ENCODE assay signal across 9 mouse cellular contexts in the genomic region with DNA sequence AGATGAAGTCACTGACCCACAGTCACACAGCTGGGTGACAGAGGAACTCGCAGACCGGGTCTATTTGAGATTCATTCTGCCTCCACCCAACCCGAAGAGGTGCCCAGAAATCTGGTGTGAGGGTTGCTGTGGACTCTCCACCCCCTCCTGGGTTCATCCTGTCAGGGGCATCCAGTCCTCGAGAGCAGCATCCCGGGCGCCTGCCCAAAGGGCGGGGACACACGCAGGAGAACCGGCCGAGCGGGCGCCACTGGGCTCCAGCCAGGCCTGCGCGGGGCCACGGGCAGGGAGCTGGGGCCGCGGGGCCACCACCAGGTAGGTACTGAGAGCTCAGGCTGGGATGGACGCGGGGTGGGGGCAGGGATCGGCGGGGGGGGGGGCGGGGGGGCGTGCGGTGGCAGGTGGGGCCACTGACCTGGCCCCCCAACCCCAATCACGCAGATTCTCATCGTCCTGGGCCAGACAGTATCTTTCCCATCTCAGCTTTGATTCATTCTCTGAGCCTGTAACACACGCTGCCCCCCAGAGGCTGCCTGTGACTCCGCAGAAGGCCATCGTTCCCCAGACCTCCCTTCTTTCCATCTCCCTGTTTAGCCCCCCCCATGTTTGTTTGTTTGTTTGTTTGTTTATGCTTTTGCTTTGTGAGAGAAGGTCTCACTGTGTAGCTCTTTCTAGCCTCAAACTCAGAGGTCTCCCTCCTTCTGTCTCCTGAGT. TPM values are rescaled to one million over a fixed set of nuclear protein-coding genes. Genes with fewer than 3 reads are reported as not detected.
DNase-seq lines count a peak whose midpoint lies in the region; ATAC-seq and TF ChIP-seq lines count a peak whose summit lies in the region.
"Had no signal": no experiment of that assay in that cellular context is flagged by ENCODE, and none has a peak within 500 bp of the region (broad histone marks: within the 10 kb centered on the region; RNA-seq: fewer than 3 reads in every experiment).

Gene Nkpd1, plus strand, starts transcription at position 187 of the 714 bp plus-strand sequence.

- peak; percentile 39 to 57 for DNase-seq in adrenal gland, adult (ENCODE audit: inconsistent age in 2 of 2, low spot score in 1 of 2)
- no peak for DNase-seq in adrenal gland, adult 2 months
- no peak for DNase-seq in neural tube, embryonic 11.5 days (ENCODE audit: low spot score)
- no peak for DNase-seq in neural tube, embryonic 10.5 days (ENCODE audit: extremely low spot score, low spot score)
- DNase-seq in heart, postnatal 0 days (ENCODE audit: low spot score), result no peak
- DNase-seq in lung, postnatal 0 days (ENCODE audit: low spot score), result no peak
- no peak for DNase-seq in natural killer cell, adult 2 months (ENCODE audit: low spot score in 2 of 2)
- DNase-seq in left cerebral cortex, postnatal 25 days (ENCODE audit: low spot score in 2 of 2), result no peak

- no peak within 1 kb of the TSS for H3K27ac ChIP-seq in neural tube, embryonic 11.5 days (ENCODE audit: low read depth, low read length)
- H3K27ac ChIP-seq in heart, postnatal 0 days (ENCODE audit: low read depth), result no peak within 1 kb of the TSS
- no peak within 1 kb of the TSS for H3K27ac ChIP-seq in lung, postnatal 0 days (ENCODE audit: low read length)

- no peaks in the 10 kb centered on the region for H3K36me3 ChIP-seq in neural tube, embryonic 11.5 days (ENCODE audit: control insufficient read depth, insufficient read depth, low read length)
- H3K36me3 ChIP-seq in heart, postnatal 0 days (replicated peaks; ENCODE audit: control insufficient read depth, insufficient read depth, low read length), result no peaks in the 10 kb centered on the region
- no peaks in the 10 kb centered on the region for H3K36me3 ChIP-seq in lung, postnatal 0 days (ENCODE audit: insufficient read depth, low read length)

- peak within 1 kb of the TSS; percentile 40 for H3K4me2 ChIP-seq in neural tube, embryonic 11.5 days (ENCODE audit: low read depth)
- H3K4me2 ChIP-seq in heart, postnatal 0 days (ENCODE audit: low read depth, low read length), result no peak within 1 kb of the TSS
- 0 out of 2 replicates have a peak within 1 kb of the TSS, but pooled peaks have one; percentile 14 for H3K4me2 ChIP-seq in lung, postnatal 0 days (replicated peaks; ENCODE audit: low read depth, low read length)

- no peaks in the 10 kb centered on the region for H3K4me1 ChIP-seq in neural tube, embryonic 11.5 days (ENCODE audit: control insufficient read depth, insufficient read depth, low read length)
- 0 out of 2 replicates have a peak, but pooled peaks cover 5% of the 10 kb centered on the region for H3K4me1 ChIP-seq in heart, postnatal 0 days (ENCODE audit: control insufficient read depth, insufficient read depth)
- peaks cover 6% of the 10 kb centered on the region for H3K4me1 ChIP-seq in lung, postnatal 0 days (ENCODE audit: insufficient read depth, low read depth, low read length)

- H3K9me3 ChIP-seq in neural tube, embryonic 11.5 days (ENCODE audit: control insufficient read depth, low read length), result no peaks in the 10 kb centered on the region
- no peaks in the 10 kb centered on the region for H3K9me3 ChIP-seq in heart, postnatal 0 days (replicated peaks; ENCODE audit: control insufficient read depth, low read length)
- no peaks in the 10 kb centered on the region for H3K9me3 ChIP-seq in lung, postnatal 0 days (ENCODE audit: low read length)

- peak within 1 kb of the TSS; percentile 36; the same call in 1 of the 2 replicates for H3K9ac ChIP-seq in neural tube, embryonic 11.5 days (ENCODE audit: low read length)
- no peak within 1 kb of the TSS for H3K9ac ChIP-seq in heart, postnatal 0 days (replicated peaks; ENCODE audit: low read depth, low read length)
- no peak within 1 kb of the TSS for H3K9ac ChIP-seq in lung, postnatal 0 days (replicated peaks; ENCODE audit: low read depth)

- intact Hi-C loops in left cerebral cortex, postnatal 25 days (cut with DNase I), result no loop called here

- WGBS in neural tube, embryonic 11.5 days, result 5% methylated on average over 22 of the region's 29 CpGs
- 3% methylated on average over 23 of the region's 29 CpGs for WGBS in heart, postnatal 0 days
- WGBS in lung, postnatal 0 days, result 5% methylated on average over 15 of the region's 29 CpGs

- TF ChIP-seq CTCF in heart, postnatal 0 days (IDR thresholded peaks at IDR 0.05; ENCODE audit: low read depth), result peak; percentile 31; the same call in 1 of the 2 replicates
- TF ChIP-seq CTCF in lung, postnatal 0 days (IDR thresholded peaks at IDR 0.05), result peak; percentile 63

- H3K4me3 ChIP-seq in neural tube, embryonic 11.5 days (ENCODE audit: low read depth, low read length), result no peak within 1 kb of the TSS; the same call in 1 of the 2 replicates
- H3K4me3 ChIP-seq in heart, postnatal 0 days (ENCODE audit: low read depth, low read length), result no peak within 1 kb of the TSS
- H3K4me3 ChIP-seq in lung, postnatal 0 days (ENCODE audit: low read depth, low read length), result no peak within 1 kb of the TSS

- no peak for TF ChIP-seq EP300 in heart, postnatal 0 days (IDR thresholded peaks at IDR 0.05; ENCODE audit: low read depth)
- TF ChIP-seq EP300 in lung, postnatal 0 days (IDR thresholded peaks at IDR 0.05), result no peak

- no peak; the same call in 1 of the 2 replicates for ATAC-seq in neural tube, embryonic 11.5 days (ENCODE audit: insufficient read depth, low FRiP score, low TSS enrichment)
- ATAC-seq in heart, postnatal 0 days (ENCODE audit: insufficient read depth, low read depth), result no peak; the same call in 1 of the 2 replicates
- peak; percentile 36 for ATAC-seq in lung, postnatal 0 days

- H3K27me3 ChIP-seq in neural tube, embryonic 11.5 days (ENCODE audit: control insufficient read depth, insufficient read depth, low read length), result peaks cover 51% of the 10 kb centered on the region
- H3K27me3 ChIP-seq in heart, postnatal 0 days (ENCODE audit: control insufficient read depth, insufficient read depth, low read length), result peaks cover 64% of the 10 kb centered on the region
- peaks cover 40% of the 10 kb centered on the region for H3K27me3 ChIP-seq in lung, postnatal 0 days (replicated peaks; ENCODE audit: insufficient read depth, low read length)

RNA-seq across cellular contexts. Expression of gene Nkpd1, which starts in this region (rescaled TPM):
- total RNA-seq in adrenal gland, adult 2 months (2021), result under 1 TPM in 1 of 2 experiments, not detected in 1; 0.14 TPM
- polyA plus RNA-seq in adrenal gland, adult 2 months (2012; rRNA removed), result 0.38 and 0.64 TPM in 2 replicates
- not detected in 2 replicates for polyA plus RNA-seq in neural tube, embryonic 11.5 days (2014; fragmentation: Nextera tagmentation; extraction: Ambion mirVana)
- not detected in 2 replicates for total RNA-seq in heart, postnatal 0 days (2014; rRNA removed; ENCODE audit: low replicate concordance)
- polyA plus RNA-seq in heart, postnatal 0 days (2015; fragmentation: Nextera tagmentation; extraction: Ambion mirVana), result not detected in 2 replicates
- 0.05 and 0.15 TPM in 2 replicates for polyA plus RNA-seq in lung, postnatal 0 days (2015; fragmentation: Nextera tagmentation; extraction: Ambion mirVana)
- under 1 TPM; 0.64 to 0.87 TPM for total RNA-seq in left cerebral cortex, postnatal 25 days (2021)
- total RNA-seq: hematopoietic stem cell, adult 5-6 weeks had no signal

Comparison
In these comparisons a context has a peak if more than half of its experiments do, and no peak if none do; other contexts are left out.
1. DNase-seq: peak in adrenal gland, adult (2 of 2); none in adrenal gland, adult 2 months (single experiment), neural tube, embryonic 11.5 days (single experiment), neural tube, embryonic 10.5 days (single experiment), heart, postnatal 0 days (single experiment), lung, postnatal 0 days (single experiment), natural killer cell, adult 2 months (0 of 2) and left cerebral cortex, postnatal 25 days (0 of 2).
2. Peak in ATAC-seq and H3K4me2 ChIP-seq in lung, postnatal 0 days; RNA of the gene not detected or under 1 TPM.